Mouse (Mus musculus): Measurements from ENCODE around the gene Kcnj11.

Kcnj11 gene

GRCm38 (mm10) chr7:46049981-46050380 is 50.6 kb downstream of the Kcnj11 start:
- no peak for DNase-seq (ENCODE audit: low read depth, low spot score)

DNA sequence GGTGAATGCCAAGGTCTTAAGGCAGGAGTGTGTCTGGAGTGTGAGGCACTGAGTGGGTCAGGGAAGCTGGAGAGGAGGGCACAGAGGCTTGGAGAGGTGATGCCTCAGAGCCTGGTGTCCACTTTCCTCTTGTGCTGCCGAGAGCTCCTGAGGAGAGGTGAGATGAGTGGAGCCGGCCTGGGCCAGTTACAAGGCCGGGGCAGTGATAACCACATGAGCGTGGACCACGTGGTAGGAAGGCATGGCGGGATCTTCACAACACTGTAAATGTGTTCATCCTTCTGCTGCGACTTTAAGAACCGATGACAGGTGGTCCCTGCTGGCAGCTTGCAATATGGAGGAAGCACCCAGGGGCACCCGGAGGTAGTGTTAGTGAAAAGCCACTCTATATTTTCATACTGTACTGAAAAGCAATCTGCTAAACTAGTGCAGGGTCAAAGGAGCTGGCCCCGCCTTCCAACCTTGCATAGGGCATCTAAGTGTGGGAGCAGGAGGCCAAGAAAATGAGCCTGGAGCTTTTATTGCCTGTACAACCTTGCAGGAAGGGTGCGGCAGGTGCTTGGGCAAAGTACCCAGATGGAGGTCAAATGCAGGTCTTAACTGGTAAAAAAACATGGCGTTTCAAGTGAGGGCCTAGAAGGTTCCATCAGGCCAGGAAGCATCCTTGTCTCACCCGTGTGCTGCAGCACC is 52.5 kb downstream of the Kcnj11 start:
- DNase-seq (ENCODE audit: low read depth, low spot score): no peak

DNA sequence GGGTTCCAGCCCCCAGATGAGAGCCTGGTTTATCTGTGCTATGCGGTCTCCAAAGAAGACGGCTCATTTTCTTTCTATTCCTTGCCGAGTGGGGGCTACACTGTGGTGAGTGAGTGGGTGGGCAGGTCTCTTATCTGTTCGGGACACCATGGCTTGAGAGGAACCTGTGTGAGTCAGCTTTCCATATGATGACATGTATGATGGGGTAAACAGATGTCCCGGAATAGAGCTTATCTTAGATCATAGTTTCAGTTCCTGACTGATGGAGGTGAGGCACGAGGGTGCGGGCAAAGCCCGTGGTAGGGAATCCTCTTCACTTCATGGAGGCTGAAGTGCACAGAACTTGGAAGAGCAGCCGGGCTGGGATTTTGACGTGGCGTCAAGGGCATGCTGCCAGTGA is 54.7 kb downstream of the Kcnj11 start:
- DNase-seq (ENCODE audit: low read depth, low spot score): no peak

GRCm38 (mm10) chr7:46044106-46044505 is 56.5 kb downstream of the Kcnj11 start:
- DNase-seq (ENCODE audit: low read depth, low spot score): no peak
